Mouse (Mus musculus): Measurements from ENCODE around the gene Sdcbp2. TPM values are rescaled to one million over a fixed set of nuclear protein-coding genes. Genes with fewer than 3 reads are reported as not detected.

Sdcbp2 gene
- polyA plus RNA-seq, 1 experiment from 2014 or later = 1.4 TPM

- 3% methylated on average over 21 of the region's 22 CpGs for WGBS
- ATAC-seq (ENCODE audit: insufficient read depth, low FRiP score, low TSS enrichment) = peak; percentile 10
- no peak for DNase-seq (ENCODE audit: low spot score)
Measured at GRCm38 (mm10) chr2:151631406-151632158, 59.2 kb downstream of the Sdcbp2 start.

GRCm38 (mm10) chr2:151632159-151632814, 59.9 kb downstream of the Sdcbp2 start, which contains the start of gene Snph:
TSS of gene Snph (minus strand) at chr2:151632593.
- no peaks in the 10 kb centered on the region for H3K36me3 ChIP-seq (ENCODE audit: control insufficient read depth, insufficient read depth, low read length)
- peak within 1 kb of the TSS; percentile 44; the same call in 1 of the 2 replicates for H3K27ac ChIP-seq (ENCODE audit: low read depth, low read length)
- DNase-seq (ENCODE audit: low spot score) (peak; percentile 79), ATAC-seq (ENCODE audit: insufficient read depth, low FRiP score, low TSS enrichment) (peak; percentile 84)
- H3K9me3 ChIP-seq (ENCODE audit: control insufficient read depth, low read length) = no peaks in the 10 kb centered on the region
- 0 out of 2 replicates have a peak, but pooled peaks cover 4% of the 10 kb centered on the region for H3K4me1 ChIP-seq (ENCODE audit: control insufficient read depth, insufficient read depth, low read length)
- peak within 1 kb of the TSS; percentile 96 for H3K4me2 ChIP-seq (ENCODE audit: low read depth)
- no peaks in the 10 kb centered on the region for H3K27me3 ChIP-seq (ENCODE audit: control insufficient read depth, insufficient read depth, low read length)
- H3K9ac ChIP-seq (ENCODE audit: low read length) = peak within 1 kb of the TSS; percentile 79
- 1% methylated on average over 36 of the region's 47 CpGs for WGBS
- H3K4me3 ChIP-seq (ENCODE audit: low read depth, low read length) = peak within 1 kb of the TSS; percentile 77

More at GRCm38 (mm10) chr2:151631406-151632158, 59.2 kb downstream of the Sdcbp2 start:
- Histone ChIP-seq H3K9me3 (ENCODE audit: control insufficient read depth, low read length) (no peaks in the 10 kb centered on the region), H3K4me1 (ENCODE audit: control insufficient read depth, insufficient read depth, low read length) (0 out of 2 replicates have a peak, but pooled peaks cover 4% of the 10 kb centered on the region), H3K27me3 (ENCODE audit: control insufficient read depth, insufficient read depth, low read length) (no peaks in the 10 kb centered on the region), H3K4me2 (ENCODE audit: low read depth) (peak overlapping the region; percentile 96), H3K4me3 (ENCODE audit: low read depth, low read length) (peak overlapping the region; percentile 77), H3K9ac (ENCODE audit: low read length) (peak overlapping the region; percentile 79), H3K27ac (ENCODE audit: low read depth, low read length) (0 out of 2 replicates have a peak overlapping the region, but pooled peaks have one; percentile 44), H3K36me3 (ENCODE audit: control insufficient read depth, insufficient read depth, low read length) (no peaks in the 10 kb centered on the region)

GRCm38 (mm10) chr2:151632982-151633381, 60.6 kb downstream of the Sdcbp2 start:
- DNase-seq (ENCODE audit: low spot score) = no peak
- Histone ChIP-seq H3K4me3 (ENCODE audit: low read depth, low read length) (no peak overlapping the region), H3K27me3 (ENCODE audit: control insufficient read depth, insufficient read depth, low read length) (no peaks in the 10 kb centered on the region), H3K4me2 (ENCODE audit: low read depth) (no peak overlapping the region), H3K27ac (ENCODE audit: low read depth, low read length) (no peak overlapping the region), H3K9ac (ENCODE audit: low read length) (no peak overlapping the region), H3K9me3 (ENCODE audit: control insufficient read depth, low read length) (no peaks in the 10 kb centered on the region), H3K4me1 (ENCODE audit: control insufficient read depth, insufficient read depth, low read length) (0 out of 2 replicates have a peak, but pooled peaks cover 4% of the 10 kb centered on the region), H3K36me3 (ENCODE audit: control insufficient read depth, insufficient read depth, low read length) (no peaks in the 10 kb centered on the region)
- 27% methylated on average over 5 of the region's 5 CpGs for WGBS
- no peak for ATAC-seq (ENCODE audit: insufficient read depth, low FRiP score, low TSS enrichment)

- no peaks in the 10 kb centered on the region for H3K36me3 ChIP-seq (ENCODE audit: control insufficient read depth, insufficient read depth, low read length)
- no peak overlapping the region for H3K4me2 ChIP-seq (ENCODE audit: low read depth)
- H3K9ac ChIP-seq (ENCODE audit: low read length) = no peak overlapping the region
- no peaks in the 10 kb centered on the region for H3K9me3 ChIP-seq (ENCODE audit: control insufficient read depth, low read length)
- WGBS = 54% methylated on average over 2 of the region's 2 CpGs
- ATAC-seq (ENCODE audit: insufficient read depth, low FRiP score, low TSS enrichment) (no peak), DNase-seq (ENCODE audit: low spot score) (no peak)
- 0 out of 2 replicates have a peak, but pooled peaks cover 4% of the 10 kb centered on the region for H3K4me1 ChIP-seq (ENCODE audit: control insufficient read depth, insufficient read depth, low read length)
- H3K27ac ChIP-seq (ENCODE audit: low read depth, low read length) = no peak overlapping the region
- no peak overlapping the region for H3K4me3 ChIP-seq (ENCODE audit: low read depth, low read length)
- H3K27me3 ChIP-seq (ENCODE audit: control insufficient read depth, insufficient read depth, low read length) = no peaks in the 10 kb centered on the region
Measured at GRCm38 (mm10) chr2:151634903-151635302, 62.5 kb downstream of the Sdcbp2 start.

GRCm38 (mm10) chr2:151635362-151636014, 63.1 kb downstream of the Sdcbp2 start:
- DNase-seq (ENCODE audit: low spot score) (no peak), ATAC-seq (ENCODE audit: insufficient read depth, low FRiP score, low TSS enrichment) (no peak)
- no peak overlapping the region for H3K4me3 ChIP-seq (ENCODE audit: low read depth, low read length)
- no peak overlapping the region for H3K9ac ChIP-seq (ENCODE audit: low read length)
- no peaks in the 10 kb centered on the region for H3K36me3 ChIP-seq (ENCODE audit: control insufficient read depth, insufficient read depth, low read length)
- no peaks in the 10 kb centered on the region for H3K9me3 ChIP-seq (ENCODE audit: control insufficient read depth, low read length)
- no peak overlapping the region for H3K4me2 ChIP-seq (ENCODE audit: low read depth)
- H3K4me1 ChIP-seq (ENCODE audit: control insufficient read depth, insufficient read depth, low read length) = 0 out of 2 replicates have a peak, but pooled peaks cover 4% of the 10 kb centered on the region
- H3K27me3 ChIP-seq (ENCODE audit: control insufficient read depth, insufficient read depth, low read length) = no peaks in the 10 kb centered on the region
- WGBS = 69% methylated on average over 9 of the region's 9 CpGs
- no peak overlapping the region for H3K27ac ChIP-seq (ENCODE audit: low read depth, low read length)

GRCm38 (mm10) chr2:151636015-151636402, 63.6 kb downstream of the Sdcbp2 start:
- no peak overlapping the region for H3K4me2 ChIP-seq (ENCODE audit: low read depth)
- H3K9ac ChIP-seq (ENCODE audit: low read length) = no peak overlapping the region
- ATAC-seq (ENCODE audit: insufficient read depth, low FRiP score, low TSS enrichment) (no peak), DNase-seq (ENCODE audit: low spot score) (no peak)
- H3K4me1 ChIP-seq (ENCODE audit: control insufficient read depth, insufficient read depth, low read length) = 0 out of 2 replicates have a peak, but pooled peaks cover 4% of the 10 kb centered on the region
- H3K27me3 ChIP-seq (ENCODE audit: control insufficient read depth, insufficient read depth, low read length) = no peaks in the 10 kb centered on the region
- H3K36me3 ChIP-seq (ENCODE audit: control insufficient read depth, insufficient read depth, low read length) = no peaks in the 10 kb centered on the region
- H3K9me3 ChIP-seq (ENCODE audit: control insufficient read depth, low read length) = no peaks in the 10 kb centered on the region
- H3K27ac ChIP-seq (ENCODE audit: low read depth, low read length) = no peak overlapping the region
- WGBS = 78% methylated on average over 2 of the region's 2 CpGs
- no peak overlapping the region for H3K4me3 ChIP-seq (ENCODE audit: low read depth, low read length)

Other genes starting within 250 kb of the Sdcbp2 start
- gene 4921509C19Rik, start 96.5 kb upstream of the Sdcbp2 start, polyA plus RNA-seq (2014; fragmentation: Nextera tagmentation; extraction: Ambion mirVana) = not detected in 2 replicates
- 287 and 297 TPM in 2 replicates for gene Nsfl1c, start 78.4 kb upstream of the Sdcbp2 start, polyA plus RNA-seq (2014; fragmentation: Nextera tagmentation; extraction: Ambion mirVana)
- gene Fkbp1a, start 30.1 kb upstream of the Sdcbp2 start, polyA plus RNA-seq (2014; fragmentation: Nextera tagmentation; extraction: Ambion mirVana) = 656 and 663 TPM in 2 replicates
- gene Snph, start 60.0 kb downstream of the Sdcbp2 start, polyA plus RNA-seq (2014; fragmentation: Nextera tagmentation; extraction: Ambion mirVana) = 4.6 and 4.8 TPM in 2 replicates
- 0.19 TPM in 2 replicates for gene Rad21l, start 95.9 kb downstream of the Sdcbp2 start, polyA plus RNA-seq (2014; fragmentation: Nextera tagmentation; extraction: Ambion mirVana)
- gene Tmem74b, start 129.4 kb downstream of the Sdcbp2 start, polyA plus RNA-seq (2014; fragmentation: Nextera tagmentation; extraction: Ambion mirVana) = 6.5 and 8.2 TPM in 2 replicates
- gene Psmf1, start 171.6 kb downstream of the Sdcbp2 start, polyA plus RNA-seq (2014; fragmentation: Nextera tagmentation; extraction: Ambion mirVana) = 45.6 and 52.6 TPM in 2 replicates